Mouse (Mus musculus): Measurements from ENCODE around the gene Uhmk1. TPM values are rescaled to one million over a fixed set of nuclear protein-coding genes. Genes with fewer than 3 reads are reported as not detected.

Uhmk1 gene
- 150 TPM for polyA plus RNA-seq (2014; fragmentation: Illumina TruSeq; extraction: RNeasy Lipid Tissue Mini Kit (QIAGEN cat#74804); ENCODE audit: low read depth, low replicate concordance)

GRCm38 (mm10) chr1:170214757-170215522 lies at the start of gene Uhmk1:
Gene Uhmk1, minus strand, starts transcription at chr1:170215397.

GRCm38 (mm10) chr1:170232688-170233087 lies 17.5 kb upstream of the Uhmk1 start, which contains the start of gene Sh2d1b2:
Gene Sh2d1b2, plus strand, starts transcription at chr1:170232749.

GRCm38 (mm10) chr1:170174814-170175332 lies 40.3 kb downstream of the Uhmk1 start, which contains the start of gene Uap1:
Gene Uap1, minus strand, starts transcription at chr1:170174957.

Other genes starting within 250 kb of the Uhmk1 start
- 18.7 TPM for gene Hsd17b7, start 246.2 kb downstream of the Uhmk1 start, polyA plus RNA-seq (2014; fragmentation: Illumina TruSeq; extraction: RNeasy Lipid Tissue Mini Kit (QIAGEN cat#74804); ENCODE audit: low read depth, low replicate concordance)
- 16.7 TPM for gene Ddr2, start 104.6 kb downstream of the Uhmk1 start, polyA plus RNA-seq (2014; fragmentation: Illumina TruSeq; extraction: RNeasy Lipid Tissue Mini Kit (QIAGEN cat#74804); ENCODE audit: low read depth, low replicate concordance)
- gene Uap1, start 40.4 kb downstream of the Uhmk1 start, polyA plus RNA-seq (2014; fragmentation: Illumina TruSeq; extraction: RNeasy Lipid Tissue Mini Kit (QIAGEN cat#74804); ENCODE audit: low read depth, low replicate concordance) = 83.8 TPM
- gene Sh2d1b2, start 17.4 kb upstream of the Uhmk1 start, polyA plus RNA-seq (2014; fragmentation: Illumina TruSeq; extraction: RNeasy Lipid Tissue Mini Kit (QIAGEN cat#74804); ENCODE audit: low read depth, low replicate concordance) = not detected
- 0.49 TPM for gene Sh2d1b1, start 61.9 kb upstream of the Uhmk1 start, polyA plus RNA-seq (2014; fragmentation: Illumina TruSeq; extraction: RNeasy Lipid Tissue Mini Kit (QIAGEN cat#74804); ENCODE audit: low read depth, low replicate concordance)
- 5.2 TPM for gene Gm7694, start 90.9 kb upstream of the Uhmk1 start, polyA plus RNA-seq (2014; fragmentation: Illumina TruSeq; extraction: RNeasy Lipid Tissue Mini Kit (QIAGEN cat#74804); ENCODE audit: low read depth, low replicate concordance)
- gene Spata46, start 93.4 kb upstream of the Uhmk1 start, polyA plus RNA-seq (2014; fragmentation: Illumina TruSeq; extraction: RNeasy Lipid Tissue Mini Kit (QIAGEN cat#74804); ENCODE audit: low read depth, low replicate concordance) = not detected